In the genomic region with DNA sequence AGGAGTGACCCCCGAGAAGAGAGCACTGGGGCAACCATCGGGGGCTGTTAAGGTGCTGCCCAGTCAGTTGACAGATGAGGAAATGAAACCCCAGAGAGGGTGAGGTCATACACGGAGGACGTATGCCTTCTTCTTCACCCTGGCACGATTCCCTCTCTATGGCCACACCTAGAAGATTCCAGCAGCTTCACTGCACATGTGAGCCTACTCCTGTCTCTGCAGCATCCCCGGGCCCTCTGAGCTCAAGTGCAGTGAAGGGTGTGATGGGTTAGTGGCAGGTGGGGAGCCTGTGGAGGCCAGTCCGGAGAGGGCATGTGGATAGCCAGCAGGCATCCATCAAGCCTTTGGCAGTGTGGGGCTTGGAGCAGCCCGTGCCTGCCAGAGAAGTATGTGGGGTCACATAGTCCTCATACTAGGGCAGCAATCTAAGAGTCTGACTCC, we compare ENCODE assay signal across 8 mouse cellular contexts. TPM values are rescaled to one million over a fixed set of nuclear protein-coding genes. Genes with fewer than 3 reads are reported as not detected.
A peak's percentile ranks its signal among the peaks of the same experiment; 100 is the strongest.
DNase-seq lines count a peak whose midpoint lies in the region; ATAC-seq lines count a peak whose summit lies in the region.

No protein-coding gene starts in this region.

- H3K9ac ChIP-seq in heart, embryonic 16.5 days (ENCODE audit: low read length): peak overlapping the region; percentile 35; the same call in 1 of the 2 replicates
- H3K9ac ChIP-seq in limb, embryonic 12.5 days (replicated peaks): peak overlapping the region; percentile 31; the same call in 1 of the 2 replicates

- no peak overlapping the region for H3K4me3 ChIP-seq in heart, embryonic 16.5 days (ENCODE audit: low read length)
- H3K4me3 ChIP-seq in limb, embryonic 12.5 days (replicated peaks): no peak overlapping the region

- H3K36me3 ChIP-seq in heart, embryonic 16.5 days (ENCODE audit: control insufficient read depth, insufficient read depth): no peaks in the 10 kb centered on the region
- H3K36me3 ChIP-seq in limb, embryonic 12.5 days: no peaks in the 10 kb centered on the region

- DNase-seq in Muller cell, postnatal 12 days (ENCODE audit: inconsistent ontology term): peak; percentile 84
- DNase-seq in cerebellum, adult 18-20 months: peak; percentile 64 to 69
- DNase-seq in testis, postnatal 14 days (ENCODE audit: low spot score): no peak
- no peak for DNase-seq in left cerebral cortex, postnatal 14 days (ENCODE audit: low spot score in 2 of 2)
- no peak for DNase-seq in c-Kit-positive CD71-positive TER-119-positive erythroid progenitor cells, embryonic 14.5 days (ENCODE audit: low spot score)

- peaks cover 57% of the 10 kb centered on the region for H3K4me1 ChIP-seq in heart, embryonic 16.5 days (ENCODE audit: control insufficient read depth, insufficient read depth, low read length)
- H3K4me1 ChIP-seq in limb, embryonic 12.5 days (replicated peaks): peaks cover 51% of the 10 kb centered on the region

- H3K27me3 ChIP-seq in heart, embryonic 16.5 days (ENCODE audit: control insufficient read depth, insufficient read depth, low read length): no peaks in the 10 kb centered on the region
- H3K27me3 ChIP-seq in limb, embryonic 12.5 days: peaks cover 14% of the 10 kb centered on the region

- peak; percentile 32 for ATAC-seq in heart, embryonic 16.5 days (replicated peaks; ENCODE audit: extremely low read depth, insufficient read depth, low FRiP score)
- ATAC-seq in limb, embryonic 12.5 days (ENCODE audit: insufficient number of reproducible peaks, insufficient read depth, low FRiP score, low TSS enrichment, low read depth): no peak
- ATAC-seq in neutrophil, adult 5-6 weeks (ENCODE audit: extremely low read depth, insufficient number of reproducible peaks, low FRiP score, poor library complexity, severe bottlenecking): peak; percentile 46; the same call in 1 of the 2 replicates

- H3K9me3 ChIP-seq in heart, embryonic 16.5 days (replicated peaks; ENCODE audit: control insufficient read depth, low read length): no peaks in the 10 kb centered on the region
- H3K9me3 ChIP-seq in limb, embryonic 12.5 days: no peaks in the 10 kb centered on the region

- WGBS in heart, embryonic 16.5 days: 16% methylated on average over 8 of the region's 8 CpGs
- 53% methylated on average over 8 of the region's 8 CpGs for WGBS in limb, embryonic 12.5 days

- no peak overlapping the region for H3K4me2 ChIP-seq in heart, embryonic 16.5 days (ENCODE audit: low read depth, low read length)
- no peak overlapping the region for H3K4me2 ChIP-seq in limb, embryonic 12.5 days

- H3K27ac ChIP-seq in heart, embryonic 16.5 days (ENCODE audit: low read length): peak overlapping the region; percentile 92
- H3K27ac ChIP-seq in limb, embryonic 12.5 days: no peak overlapping the region

- intact Hi-C loops in left cerebral cortex, postnatal 14 days (cut with DNase I): no loop called here

RNA-seq across cellular contexts. Expression of a gene that starts 6.4 kb away (rescaled TPM):
- 3,470 and 5,161 TPM in 2 replicates for polyA plus RNA-seq in heart, embryonic 16.5 days (2015; fragmentation: Nextera tagmentation; extraction: Ambion mirVana)
- polyA plus RNA-seq in limb, embryonic 12.5 days (2016; fragmentation: Nextera tagmentation; extraction: Ambion mirVana): 1.3 and 2.4 TPM in 2 replicates
- total RNA-seq in neutrophil, adult 5-6 weeks (2017): not detected in 2 replicates
- total RNA-seq in left cerebral cortex, postnatal 14 days (2021): not detected

RNA-seq across cellular contexts. Expression of a gene that starts 14.1 kb away (rescaled TPM):
- 113 and 115 TPM in 2 replicates for polyA plus RNA-seq in heart, embryonic 16.5 days (2015; fragmentation: Nextera tagmentation; extraction: Ambion mirVana)
- polyA plus RNA-seq in limb, embryonic 12.5 days (2016; fragmentation: Nextera tagmentation; extraction: Ambion mirVana): 127 and 129 TPM in 2 replicates
- 6.3 and 9.8 TPM in 2 replicates for total RNA-seq in neutrophil, adult 5-6 weeks (2017)
- total RNA-seq in left cerebral cortex, postnatal 14 days (2021): 10 to 100 TPM; 19.4 to 21.2 TPM

RNA-seq across cellular contexts. Expression of a gene that starts 30.4 kb away (rescaled TPM):
- polyA plus RNA-seq in heart, embryonic 16.5 days (2015; fragmentation: Nextera tagmentation; extraction: Ambion mirVana): 35.7 and 36.5 TPM in 2 replicates
- polyA plus RNA-seq in limb, embryonic 12.5 days (2016; fragmentation: Nextera tagmentation; extraction: Ambion mirVana): 12.5 and 15.2 TPM in 2 replicates
- total RNA-seq in neutrophil, adult 5-6 weeks (2017): not detected in 2 replicates
- total RNA-seq in left cerebral cortex, postnatal 14 days (2021): 10 to 100 TPM; 15.2 to 18.6 TPM

RNA-seq across cellular contexts. Expression of a gene that starts 54.4 kb away (rescaled TPM):
- polyA plus RNA-seq in heart, embryonic 16.5 days (2015; fragmentation: Nextera tagmentation; extraction: Ambion mirVana): 6.2 and 6.4 TPM in 2 replicates
- 9.0 and 10.0 TPM in 2 replicates for polyA plus RNA-seq in limb, embryonic 12.5 days (2016; fragmentation: Nextera tagmentation; extraction: Ambion mirVana)
- 23.3 and 26.3 TPM in 2 replicates for total RNA-seq in neutrophil, adult 5-6 weeks (2017)
- total RNA-seq in left cerebral cortex, postnatal 14 days (2021): 1 to 10 TPM; 7.0 to 7.7 TPM

RNA-seq across cellular contexts. Expression of a gene that starts 57.7 kb away (rescaled TPM):
- 0.75 and 1.2 TPM in 2 replicates for polyA plus RNA-seq in heart, embryonic 16.5 days (2015; fragmentation: Nextera tagmentation; extraction: Ambion mirVana)
- polyA plus RNA-seq in limb, embryonic 12.5 days (2016; fragmentation: Nextera tagmentation; extraction: Ambion mirVana): 0.78 and 0.90 TPM in 2 replicates
- total RNA-seq in neutrophil, adult 5-6 weeks (2017): 0.35 TPM in 1 of 2 replicates, not detected in the other
- 1 to 10 TPM; 1.6 to 2.1 TPM for total RNA-seq in left cerebral cortex, postnatal 14 days (2021)

Comparison
In these comparisons a context has a peak if more than half of its experiments do, and no peak if none do; other contexts are left out.
1. DNase-seq: peak in Muller cell, postnatal 12 days (single experiment) and cerebellum, adult 18-20 months (2 of 2); none in testis, postnatal 14 days (single experiment), left cerebral cortex, postnatal 14 days (0 of 2) and c-Kit-positive CD71-positive TER-119-positive erythroid progenitor cells, embryonic 14.5 days (single experiment).
2. RNA of a gene that starts 30.4 kb away (total RNA-seq): 15.2 to 18.6 TPM in left cerebral cortex, postnatal 14 days; not detected in neutrophil, adult 5-6 weeks; every median in the first group is over 10 times any median in the second.